Mouse (Mus musculus) layer of hippocampus, adult 2 months (tissue): ENCODE measurements around the gene Dync1li1. TPM values are rescaled to one million over a fixed set of nuclear protein-coding genes. Genes with fewer than 3 reads are reported as not detected.
"Not testable (repeated sequence)": the region's sequence is repeated elsewhere in the genome, so short reads cannot be mapped to it uniquely, and the experiment has no call there.

Experiments used
- DNase-seq, 2 experiments: peaks; one replicate each; pipeline ENCODE4 v3.0.0; 2022; ENCODE audit warnings: low spot score in 2 of 2
- H3K27ac ChIP-seq: fragments of 200-600 bp; 2 replicates; pipeline ENCODE4 v1.8.1; 2022
- H3K4me3 ChIP-seq: fragments of 200-600 bp; 2 replicates; pipeline ENCODE4 v1.8.1; 2022; ENCODE audit warnings: mild to moderate bottlenecking
- CTCF ChIP-seq: fragments of 200-600 bp; conservative IDR thresholded peaks from 2 replicates; pipeline ENCODE4 v1.8.1; 2022; ENCODE audit warnings: antibody characterized with exemption, mild to moderate bottlenecking, moderate library complexity
- total RNA-seq, 2 experiments: library from RNA; stranded (reverse); gene quantifications; 2 replicates each; pipeline ENCODE4 v1.2.3; 2021

Dync1li1 gene
- total RNA-seq, 2 experiments from 2014 or later: 96.5 to 97.1 TPM

DNA sequence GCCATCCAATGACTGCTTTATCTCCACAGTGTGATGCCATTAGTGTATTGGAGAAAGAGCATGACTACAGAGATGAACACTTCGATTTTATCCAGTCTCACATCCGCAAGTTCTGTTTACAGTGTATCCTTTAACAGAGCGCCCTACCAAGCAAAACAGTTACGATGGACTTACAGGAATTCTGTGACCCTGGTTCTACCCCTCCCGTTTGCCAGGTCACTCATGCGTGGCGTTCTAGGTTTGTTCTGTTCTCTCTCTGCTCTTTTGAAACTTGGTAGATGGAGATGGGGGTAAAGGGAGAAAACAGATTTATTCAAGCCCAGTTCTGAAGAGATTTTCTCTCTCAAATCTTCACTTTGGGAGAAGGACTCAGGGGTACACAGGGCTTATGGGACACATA lies 24.9 kb downstream of the Dync1li1 start:
- no peak for TF ChIP-seq CTCF
- no peak overlapping the region for H3K27ac ChIP-seq
- DNase-seq: no peak
- no peak overlapping the region for H3K4me3 ChIP-seq

DNA sequence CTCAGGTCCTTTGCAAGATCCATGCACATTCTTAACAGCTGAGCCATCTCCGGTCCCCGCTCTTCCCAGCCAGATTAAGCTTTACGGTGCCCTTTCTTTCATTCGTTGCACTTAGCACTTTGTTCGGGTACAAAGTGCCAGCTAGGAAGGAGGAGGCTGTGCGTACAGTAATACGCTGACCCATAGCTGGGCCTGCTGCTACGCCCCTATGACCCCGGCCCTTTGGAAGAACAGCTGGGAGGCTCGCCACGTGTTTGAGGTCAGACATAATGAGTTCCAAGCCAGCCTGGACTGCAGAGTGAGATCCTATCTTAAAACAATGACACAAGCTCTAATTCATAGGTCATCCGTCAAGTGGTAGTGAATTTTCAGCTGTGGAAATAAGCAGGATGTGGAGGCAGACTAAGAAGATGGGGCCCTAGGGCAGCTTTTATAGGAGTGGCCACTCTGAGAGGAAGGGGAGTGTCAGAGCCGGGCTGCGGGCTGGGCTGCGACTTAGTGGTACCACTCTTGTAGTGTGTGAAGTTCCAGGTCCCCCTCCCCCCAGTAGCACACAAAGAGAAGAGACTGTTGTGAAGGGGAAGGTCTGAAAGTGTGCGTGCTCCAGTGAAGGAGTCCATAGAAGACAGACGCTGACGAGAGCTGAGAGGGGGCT lies 28.2 kb downstream of the Dync1li1 start:
- DNase-seq: no peak
- Histone ChIP-seq H3K27ac (no peak overlapping the region), H3K4me3 (no peak overlapping the region)
- TF ChIP-seq CTCF: no peak

DNA sequence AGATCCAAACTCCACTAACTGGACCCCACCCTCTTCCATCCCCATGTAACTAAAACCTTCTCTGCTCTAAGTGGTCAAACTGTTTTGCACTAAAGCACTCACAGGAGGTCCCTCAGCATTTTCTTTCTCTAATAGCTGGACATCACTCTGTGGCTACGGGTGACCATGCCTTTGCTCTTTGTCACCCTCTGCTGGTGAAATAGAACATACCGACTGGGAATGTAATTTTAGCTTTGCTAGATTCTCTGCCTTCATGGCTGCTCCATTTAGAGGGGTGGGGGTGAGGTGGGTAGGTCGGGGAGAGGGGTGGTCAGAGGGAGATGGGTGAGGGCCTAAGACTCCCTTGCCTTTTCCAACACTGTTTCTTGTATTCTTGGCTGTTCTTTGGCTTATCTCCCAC lies 38.7 kb downstream of the Dync1li1 start:
- TF ChIP-seq CTCF: peak; percentile 82
- Histone ChIP-seq H3K27ac (no peak overlapping the region), H3K4me3 (no peak overlapping the region)
- DNase-seq: peak in 1 of 2 experiments; percentile 46

DNA sequence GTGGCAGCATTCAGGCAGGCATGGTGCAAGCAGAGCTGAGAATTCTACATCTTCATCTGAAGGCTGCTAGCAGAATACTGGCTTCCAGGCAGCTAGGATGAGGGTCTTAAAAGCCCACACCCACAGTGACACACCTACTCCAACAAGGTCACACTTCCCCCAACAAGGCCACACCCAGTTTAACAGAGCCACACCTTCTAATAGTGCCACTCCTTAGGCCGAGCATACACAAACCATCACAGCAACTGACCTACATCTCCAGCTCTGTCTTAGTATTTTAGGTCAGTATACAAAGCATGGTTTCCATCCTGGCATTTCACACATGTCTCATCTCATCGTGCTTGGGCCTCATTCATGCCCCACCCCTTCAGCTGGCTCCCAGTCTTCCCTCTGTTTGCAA lies 39.8 kb downstream of the Dync1li1 start:
- not testable (repeated sequence) for H3K4me3 ChIP-seq, H3K27ac ChIP-seq, DNase-seq

DNA sequence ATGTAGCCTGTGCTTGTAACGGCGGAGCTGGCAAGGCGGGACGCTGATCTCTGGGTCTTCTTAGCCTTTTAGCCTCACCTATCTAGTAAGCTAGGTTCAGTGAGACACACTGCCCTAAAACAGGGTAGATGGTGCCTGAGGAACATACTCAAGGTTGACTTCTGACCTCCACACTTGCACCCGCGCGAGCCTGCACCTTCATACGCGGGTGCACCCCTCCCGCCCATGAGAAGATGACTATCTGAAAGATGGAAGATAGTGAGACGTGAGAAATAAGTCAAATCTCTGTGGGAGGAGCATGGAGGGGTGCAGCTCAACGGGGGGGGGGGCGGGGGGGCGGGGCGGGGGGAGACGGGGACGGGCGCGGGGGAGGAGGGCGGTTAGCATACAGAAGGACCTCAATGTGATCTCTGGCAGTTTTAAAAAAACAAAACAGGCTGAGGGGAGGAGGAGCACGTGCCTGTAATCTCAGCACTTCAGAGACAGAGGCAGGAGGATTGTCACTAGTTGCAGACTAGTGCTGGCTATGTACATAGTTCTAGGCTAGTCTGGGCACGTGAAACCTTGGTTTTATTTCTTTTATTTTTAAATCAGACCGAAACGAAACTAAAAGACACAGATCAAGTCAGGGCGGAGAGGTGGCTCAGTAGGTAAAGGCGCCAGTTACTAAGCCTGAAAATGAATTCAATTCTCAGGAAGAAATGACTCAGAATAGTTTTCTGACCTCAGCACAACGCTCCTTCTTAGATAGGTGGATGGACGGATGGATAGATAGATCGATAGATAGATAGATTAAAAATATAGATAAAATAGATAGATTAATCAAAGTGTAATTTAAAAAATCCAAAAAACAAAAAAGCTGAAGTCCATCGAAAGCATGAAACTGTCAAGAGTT lies 41.6 kb downstream of the Dync1li1 start:
- no peak for DNase-seq
- Histone ChIP-seq H3K4me3 (peak overlapping the region; percentile 82), H3K27ac (peak overlapping the region; percentile 39)
- no peak for TF ChIP-seq CTCF

DNA sequence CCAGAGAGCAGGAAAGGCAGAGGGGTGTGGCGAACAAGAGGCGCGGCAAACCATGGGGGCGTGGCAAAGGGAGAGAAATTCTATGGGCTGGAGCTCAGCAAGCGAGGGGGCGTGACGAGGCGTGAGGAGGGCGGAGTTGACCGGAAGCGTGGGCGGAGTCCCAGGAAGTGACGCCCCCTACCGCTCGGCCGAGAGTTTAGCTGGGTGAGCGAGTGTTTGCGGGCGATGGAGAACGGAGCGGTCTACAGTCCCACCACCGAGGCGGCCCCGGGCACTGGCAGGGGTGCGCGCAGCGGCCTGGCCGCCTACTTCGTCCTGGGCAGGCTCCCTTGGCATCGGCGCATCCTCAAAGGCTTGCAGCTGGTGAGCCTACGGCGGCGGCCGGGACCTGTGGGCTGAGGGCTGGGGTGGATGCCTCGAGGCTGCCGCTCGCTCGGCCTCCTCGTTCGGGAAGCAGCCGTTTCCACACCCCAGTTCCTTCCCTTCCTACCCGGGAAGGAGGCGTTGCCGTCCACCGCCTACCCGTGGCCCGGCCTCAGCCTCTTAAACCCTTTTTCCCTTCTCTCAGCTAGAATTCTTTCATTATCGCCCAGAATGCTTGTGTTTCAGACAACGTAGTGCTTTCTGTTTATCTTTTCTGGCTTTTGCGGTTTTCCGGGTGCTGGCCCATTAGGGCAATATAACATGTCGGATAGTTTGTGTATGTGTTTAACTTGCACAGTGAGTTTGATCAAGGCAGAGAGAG lies 42.6 kb downstream of the Dync1li1 start, which contains the start of gene Cmtm6:
Gene Cmtm6 (plus strand): TSS at position 106 of the 745 bp plus-strand sequence.
- peak; percentile 74 for TF ChIP-seq CTCF
- peak; percentile 94 to 95 for DNase-seq
- peak within 1 kb of the TSS; percentile 82 for H3K4me3 ChIP-seq
- peak within 1 kb of the TSS; percentile 90 for H3K27ac ChIP-seq

DNA sequence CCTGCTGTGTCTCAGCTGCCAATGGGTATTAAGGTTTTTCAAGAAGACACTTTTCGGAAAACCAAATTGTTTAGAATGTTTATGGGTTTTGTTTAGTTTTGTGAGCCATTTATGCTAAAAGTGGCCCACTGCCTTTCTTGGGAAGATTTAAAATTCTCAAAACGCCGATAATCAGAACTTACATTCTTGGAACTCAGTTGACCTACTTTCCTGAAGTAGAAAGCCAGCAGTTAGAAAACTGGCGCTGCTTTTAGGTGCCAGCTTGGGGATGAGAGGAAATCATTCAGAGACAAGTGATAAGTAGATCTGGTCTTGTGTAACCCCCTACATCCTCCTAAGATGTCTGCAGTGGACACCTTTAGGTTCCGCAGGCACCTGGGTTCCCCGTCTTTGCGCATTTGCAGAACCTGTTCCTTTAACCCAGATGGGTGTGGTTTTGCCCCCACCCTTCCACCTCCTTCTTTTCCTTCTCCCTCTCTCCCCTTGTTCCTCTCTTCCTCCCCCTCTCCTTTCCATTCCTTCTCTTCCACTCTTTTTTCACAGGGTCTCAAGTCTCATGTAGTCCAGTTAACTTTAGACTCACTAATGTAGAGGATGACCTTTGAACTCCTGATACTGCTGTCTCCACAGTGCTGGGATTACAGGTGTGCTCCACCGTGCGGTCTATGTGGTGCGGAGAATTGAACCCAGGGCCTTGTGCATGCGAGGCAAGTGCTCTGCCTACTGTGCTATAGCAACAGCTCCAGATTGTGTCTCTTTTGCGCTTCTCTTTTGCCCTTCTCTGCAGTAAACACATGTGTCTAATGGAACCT lies 43.5 kb downstream of the Dync1li1 start:
- no peak for TF ChIP-seq CTCF
- H3K4me3 ChIP-seq: peak overlapping the region; percentile 82
- no peak for DNase-seq
- peak overlapping the region; percentile 90 for H3K27ac ChIP-seq

GRCm38 (mm10) chr9:114733238-114733637 lies 44.6 kb downstream of the Dync1li1 start:
- Histone ChIP-seq H3K4me3 (no peak overlapping the region), H3K27ac (no peak overlapping the region)
- DNase-seq: no peak
- TF ChIP-seq CTCF: no peak

- no peak for DNase-seq
- Histone ChIP-seq H3K4me3 (no peak overlapping the region), H3K27ac (no peak overlapping the region)
- no peak for TF ChIP-seq CTCF
Measured at GRCm38 (mm10) chr9:114736442-114736841, 47.9 kb downstream of the Dync1li1 start.

DNA sequence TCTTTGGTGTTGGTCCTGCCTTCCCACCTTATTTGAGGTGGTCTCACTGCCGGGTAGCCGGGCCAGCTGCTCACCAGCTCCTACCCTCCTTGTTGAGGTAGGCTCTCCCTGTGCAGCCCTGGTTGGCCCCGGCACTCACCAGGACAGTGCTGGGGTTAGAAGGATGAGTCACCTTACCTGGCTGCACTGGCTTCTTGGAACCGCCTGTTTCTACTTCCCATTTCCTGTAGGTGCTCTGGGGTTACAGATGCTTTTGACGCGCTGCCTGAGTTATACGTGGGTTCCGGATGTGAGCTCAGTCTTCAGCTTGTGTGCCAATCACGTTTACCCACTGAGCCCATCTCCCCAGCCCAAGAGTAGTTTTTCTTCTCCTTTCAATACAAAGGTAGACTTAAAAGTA lies 51.7 kb downstream of the Dync1li1 start:
- DNase-seq: no peak
- Histone ChIP-seq H3K27ac (no peak overlapping the region), H3K4me3 (no peak overlapping the region)
- no peak for TF ChIP-seq CTCF

DNA sequence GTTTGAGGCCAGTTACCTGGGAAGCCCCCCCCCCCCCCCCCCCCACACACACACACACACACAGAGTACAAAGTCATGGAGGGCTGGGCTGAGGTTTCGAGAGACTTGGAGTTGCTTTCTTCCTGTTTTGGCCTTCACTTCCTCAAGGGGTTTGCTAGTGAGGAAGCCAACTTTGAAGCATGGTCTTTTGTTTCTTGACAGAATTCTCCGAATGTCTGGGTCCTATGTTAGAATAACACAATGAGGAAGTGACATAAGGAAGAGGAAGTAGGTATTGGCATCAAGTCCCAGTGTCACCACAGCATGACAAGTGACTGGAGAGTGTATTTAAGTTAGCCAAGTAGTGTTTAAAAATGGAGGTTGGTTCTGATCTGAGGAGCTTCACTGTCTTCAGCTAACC lies 54.1 kb downstream of the Dync1li1 start:
- DNase-seq: no peak
- Histone ChIP-seq H3K4me3 (no peak overlapping the region), H3K27ac (no peak overlapping the region; the same call in 1 of the 2 replicates)
- TF ChIP-seq CTCF: no peak

DNA sequence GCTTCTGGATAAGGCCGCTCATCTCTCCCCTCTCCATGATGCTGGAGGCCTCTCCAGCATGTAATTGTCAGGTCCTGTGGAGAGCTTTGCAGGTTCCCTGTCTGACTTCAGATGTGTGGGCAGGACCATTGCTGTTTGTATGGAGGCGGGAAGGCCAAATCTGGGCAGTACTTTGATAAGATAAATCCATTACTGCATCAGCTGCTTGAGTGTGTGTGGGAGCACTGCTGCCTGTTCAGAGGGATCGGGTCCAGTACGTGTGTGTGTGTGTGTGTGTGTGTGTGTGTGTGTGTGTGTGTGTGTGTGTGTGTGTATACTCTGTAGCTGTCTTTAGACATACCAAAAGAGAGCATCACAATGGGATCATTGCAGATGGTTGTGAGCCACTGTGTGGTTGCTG lies 56.6 kb downstream of the Dync1li1 start:
- TF ChIP-seq CTCF: no peak
- peak in 1 of 2 experiments; percentile 21 for DNase-seq
- peak overlapping the region; percentile 62 for H3K27ac ChIP-seq
- no peak overlapping the region for H3K4me3 ChIP-seq
